Mouse (Mus musculus) lung, adult 2 months (tissue): ENCODE data around the gene Rasa2.

Experiments used
- CTCF ChIP-seq: fragments of 200-500 bp; IDR thresholded peaks from 2 replicates; pipeline ENCODE4 v1.5.1; 2011; ENCODE audit warnings: mild to moderate bottlenecking, low read length, control low read depth; ENCODE audit not compliant: insufficient read depth
- POLR2A ChIP-seq: fragments of 200-500 bp; IDR thresholded peaks from 2 replicates; pipeline ENCODE4 v1.6.1; 2011; ENCODE audit warnings: low read depth, mild to moderate bottlenecking, control low read depth, low read length, borderline replicate concordance; ENCODE audit errors: extremely low read depth

- TF ChIP-seq CTCF (no peak), POLR2A (no peak)
These were observed 4.5 kb upstream of the Rasa2 start for GRCm38 (mm10) chr9:96635899-96636298.
